Mouse (Mus musculus) myocyte (in vitro differentiated cells): ENCODE measurements at regions not wholly inside any gene's neighbourhood (a gene's known extent, or its start where the extent isn't known, plus 50 kb on each side); places are given as distances from the start of the nearest gene placed in this dataset.

Experiments
- TCF12 ChIP-seq: IDR thresholded peaks from one replicate; pipeline ENCODE4 v1.6.1; 2011; ENCODE audit warnings: mild to moderate bottlenecking, control low read depth; ENCODE audit not compliant: poor library complexity, insufficient read depth, severe bottlenecking
- USF1 ChIP-seq: IDR thresholded peaks from one replicate; pipeline ENCODE4 v1.6.1; 2011; ENCODE audit warnings: low read depth, mild to moderate bottlenecking, control low read depth, moderate library complexity

- no peak for TF ChIP-seq TCF12
- TF ChIP-seq USF1, result no peak
Observed at GRCm38 (mm10) chr19:14344467-14344866, 253.4 kb downstream of the Tle4 start.
